Mouse (Mus musculus): Measurements from ENCODE around the gene Nbeal2. TPM values are rescaled to one million over a fixed set of nuclear protein-coding genes. Genes with fewer than 3 reads are reported as not detected.

Gene Nbeal2
- polyA plus RNA-seq, 1 experiment from 2014 or later = 4.2 TPM

DNA sequence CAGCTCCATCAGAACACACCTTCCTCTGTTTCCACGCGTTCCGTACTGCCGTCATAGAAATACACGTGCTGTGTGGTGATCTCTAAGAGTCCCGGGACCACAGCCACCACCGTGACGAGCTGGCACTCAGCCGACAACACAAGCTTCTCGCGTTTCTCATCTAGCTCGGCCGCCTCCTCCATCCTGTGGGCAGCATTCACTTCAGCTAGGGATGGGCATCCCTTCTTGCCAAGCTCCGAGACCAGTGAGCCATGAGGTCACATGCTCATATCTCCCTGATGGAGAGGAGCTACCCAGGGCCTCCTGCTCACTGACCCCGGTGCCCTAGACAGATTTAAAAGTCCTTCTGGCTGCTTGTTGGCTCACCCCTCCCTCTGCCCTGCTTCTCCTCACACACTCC, 23.8 kb downstream of the Nbeal2 start:
- no peak for ATAC-seq
- Histone ChIP-seq H3K9ac (ENCODE audit: low read depth, low read length) (no peak overlapping the region), H3K4me1 (ENCODE audit: control insufficient read depth, insufficient read depth, low read length) (peaks cover 5% of the 10 kb centered on the region), H3K36me3 (ENCODE audit: control insufficient read depth, insufficient read depth, low read length) (no peaks in the 10 kb centered on the region), H3K9me3 (ENCODE audit: control insufficient read depth, low read length) (no peaks in the 10 kb centered on the region), H3K4me2 (ENCODE audit: low read depth, low read length) (no peak overlapping the region), H3K27ac (ENCODE audit: low read length) (no peak overlapping the region), H3K4me3 (ENCODE audit: low read length) (no peak overlapping the region), H3K27me3 (replicated peaks; ENCODE audit: control insufficient read depth, insufficient read depth, low read length) (peaks cover 6% of the 10 kb centered on the region; the same call in 1 of the 2 replicates)
- WGBS = 89% methylated on average over 15 of the region's 15 CpGs

DNA sequence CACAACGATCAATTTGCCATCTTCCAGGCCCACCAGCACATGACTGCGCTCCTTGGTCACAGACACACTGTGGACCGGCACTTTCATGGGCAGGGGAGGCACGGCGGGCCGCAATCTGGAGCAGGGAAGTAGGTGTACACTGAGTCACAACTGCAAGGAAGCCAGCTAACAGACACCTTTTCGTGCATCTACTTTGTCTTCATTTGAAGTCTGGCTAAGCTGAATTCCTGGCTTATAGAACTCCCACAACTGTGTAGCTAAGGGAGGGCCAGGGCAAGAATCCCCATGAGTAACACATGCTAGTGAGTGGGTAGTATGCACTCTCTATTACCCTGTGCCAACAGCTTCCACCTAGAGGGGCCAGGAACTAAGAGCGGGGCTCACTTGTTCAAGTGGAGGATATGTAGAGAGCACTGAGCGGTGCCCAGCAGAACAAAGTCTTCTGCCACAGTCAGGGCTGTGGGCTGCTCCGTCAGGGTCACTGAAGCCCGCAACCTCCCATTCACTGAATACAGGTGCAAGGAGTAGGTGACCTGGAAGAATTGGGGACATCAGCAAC, 28.5 kb downstream of the Nbeal2 start:
- WGBS = 73% methylated on average over 11 of the region's 11 CpGs
- H3K27me3 ChIP-seq (replicated peaks; ENCODE audit: control insufficient read depth, insufficient read depth, low read length) = no peaks in the 10 kb centered on the region

DNA sequence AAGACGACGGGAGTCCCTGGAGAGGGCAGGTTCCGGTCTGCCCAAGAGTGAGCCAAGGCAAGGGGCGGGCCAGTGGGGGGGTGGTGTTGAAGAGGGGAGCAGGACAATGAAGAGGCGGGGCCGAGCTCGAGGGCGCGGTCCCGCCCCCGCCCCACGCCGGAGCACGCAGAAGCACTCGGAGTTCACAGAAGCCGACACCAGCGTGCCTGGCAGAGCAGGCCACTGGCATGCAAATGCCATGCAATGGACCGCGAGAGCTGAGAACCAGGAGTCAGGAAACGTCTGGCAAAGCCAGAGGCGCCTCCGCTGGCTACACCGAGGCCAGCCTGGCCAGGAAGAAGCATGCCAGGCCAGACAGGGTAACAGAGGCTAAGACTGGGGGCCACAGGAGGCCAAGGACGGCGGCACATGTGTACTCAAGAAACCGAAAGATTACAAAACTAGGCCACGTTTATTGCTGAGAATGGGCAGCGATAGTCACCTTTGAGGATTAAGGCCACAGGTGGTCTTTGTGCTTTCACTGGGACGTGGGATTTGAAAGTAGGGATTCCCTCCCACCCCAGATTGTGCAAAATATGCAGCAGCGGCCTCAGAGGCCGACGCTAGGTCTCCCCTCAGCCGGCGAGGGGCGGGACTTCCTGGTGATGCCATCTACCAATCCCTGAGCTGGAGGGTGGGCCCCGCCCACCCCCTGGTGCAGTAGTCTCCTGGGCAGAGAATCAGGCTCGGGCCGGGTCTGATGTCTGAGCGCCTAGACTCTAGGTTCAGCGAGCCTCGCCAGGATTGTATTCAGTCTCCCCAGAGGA, 29.4 kb downstream of the Nbeal2 start, which contains the start of gene Nradd:
Nradd (minus strand) TSS at position 92 of the 806 bp plus-strand sequence.
- Histone ChIP-seq H3K4me1 (ENCODE audit: control insufficient read depth, insufficient read depth, low read length) (peaks cover 20% of the 10 kb centered on the region), H3K9me3 (ENCODE audit: control insufficient read depth, low read length) (no peaks in the 10 kb centered on the region), H3K9ac (ENCODE audit: low read depth, low read length) (peak within 1 kb of the TSS; percentile 75), H3K27ac (ENCODE audit: low read length) (peak within 1 kb of the TSS; percentile 87), H3K4me2 (ENCODE audit: low read depth, low read length) (peak within 1 kb of the TSS; percentile 99), H3K36me3 (ENCODE audit: control insufficient read depth, insufficient read depth, low read length) (peaks cover 5% of the 10 kb centered on the region; the same call in 1 of the 2 replicates), H3K27me3 (replicated peaks; ENCODE audit: control insufficient read depth, insufficient read depth, low read length) (no peaks in the 10 kb centered on the region), H3K4me3 (ENCODE audit: low read length) (peak within 1 kb of the TSS; percentile 63)
- peak; percentile 94 for ATAC-seq
- 2% methylated on average over 41 of the region's 41 CpGs for WGBS

More for the DNA sequence above, 28.5 kb downstream of the Nbeal2 start:
- H3K4me3 ChIP-seq (ENCODE audit: low read length) = peak overlapping the region; percentile 63
- ATAC-seq = no peak
- H3K4me2 ChIP-seq (ENCODE audit: low read depth, low read length) = peak overlapping the region; percentile 99
- H3K36me3 ChIP-seq (ENCODE audit: control insufficient read depth, insufficient read depth, low read length) = no peaks in the 10 kb centered on the region; the same call in 1 of the 2 replicates
- H3K9ac ChIP-seq (ENCODE audit: low read depth, low read length) = peak overlapping the region; percentile 75
- H3K9me3 ChIP-seq (ENCODE audit: control insufficient read depth, low read length) = no peaks in the 10 kb centered on the region
- H3K4me1 ChIP-seq (ENCODE audit: control insufficient read depth, insufficient read depth, low read length) = peaks cover 20% of the 10 kb centered on the region
- no peak overlapping the region; the same call in 1 of the 2 replicates for H3K27ac ChIP-seq (ENCODE audit: low read length)

DNA sequence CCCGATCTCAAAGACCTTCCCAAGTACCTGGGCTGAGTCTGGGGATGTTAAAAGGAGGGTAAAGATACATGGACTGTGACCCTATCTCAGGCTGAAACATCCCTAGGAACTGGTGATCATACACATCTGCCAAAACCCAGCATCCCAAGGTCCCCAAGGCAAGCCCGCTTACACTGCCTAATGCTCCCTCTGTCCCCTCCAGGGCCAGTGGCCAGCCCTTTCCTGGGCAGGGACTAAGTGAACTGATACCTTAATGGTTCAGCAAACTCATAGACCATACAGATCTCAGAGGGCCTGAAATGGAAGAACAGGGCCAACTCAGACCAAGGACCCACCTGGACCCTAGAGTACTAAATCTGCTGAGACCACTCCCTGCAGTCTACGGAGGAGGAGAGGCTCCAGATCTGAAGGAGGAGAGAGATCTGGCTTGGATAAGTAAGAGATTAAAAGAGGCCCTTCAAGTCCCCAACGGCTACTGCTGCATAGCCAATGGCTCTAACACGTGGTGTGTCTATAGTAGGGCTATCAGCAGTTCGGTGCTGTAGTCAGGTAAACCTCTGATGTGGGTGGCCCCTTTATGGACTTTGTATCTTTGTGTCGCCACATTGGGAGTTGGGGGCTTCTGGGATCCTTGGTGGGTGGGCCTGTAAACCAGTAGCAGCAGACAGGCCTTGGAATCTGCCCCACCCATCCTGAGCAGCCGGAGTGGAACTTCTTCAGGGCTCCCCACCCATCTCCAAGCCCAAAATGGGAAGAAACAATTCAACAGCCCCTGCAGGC, 30.4 kb downstream of the Nbeal2 start:
- H3K27ac ChIP-seq (ENCODE audit: low read length) = peak overlapping the region; percentile 87
- peaks cover 9% of the 10 kb centered on the region; the same call in 1 of the 2 replicates for H3K36me3 ChIP-seq (ENCODE audit: control insufficient read depth, insufficient read depth, low read length)
- peak overlapping the region; percentile 63 for H3K4me3 ChIP-seq (ENCODE audit: low read length)
- peaks cover 20% of the 10 kb centered on the region for H3K4me1 ChIP-seq (ENCODE audit: control insufficient read depth, insufficient read depth, low read length)
- peak overlapping the region; percentile 99 for H3K4me2 ChIP-seq (ENCODE audit: low read depth, low read length)
- no peaks in the 10 kb centered on the region for H3K9me3 ChIP-seq (ENCODE audit: control insufficient read depth, low read length)
- ATAC-seq = peak; percentile 17
- H3K9ac ChIP-seq (ENCODE audit: low read depth, low read length) = peak overlapping the region; percentile 75
- no peaks in the 10 kb centered on the region for H3K27me3 ChIP-seq (replicated peaks; ENCODE audit: control insufficient read depth, insufficient read depth, low read length)
- 33% methylated on average over 8 of the region's 8 CpGs for WGBS

DNA sequence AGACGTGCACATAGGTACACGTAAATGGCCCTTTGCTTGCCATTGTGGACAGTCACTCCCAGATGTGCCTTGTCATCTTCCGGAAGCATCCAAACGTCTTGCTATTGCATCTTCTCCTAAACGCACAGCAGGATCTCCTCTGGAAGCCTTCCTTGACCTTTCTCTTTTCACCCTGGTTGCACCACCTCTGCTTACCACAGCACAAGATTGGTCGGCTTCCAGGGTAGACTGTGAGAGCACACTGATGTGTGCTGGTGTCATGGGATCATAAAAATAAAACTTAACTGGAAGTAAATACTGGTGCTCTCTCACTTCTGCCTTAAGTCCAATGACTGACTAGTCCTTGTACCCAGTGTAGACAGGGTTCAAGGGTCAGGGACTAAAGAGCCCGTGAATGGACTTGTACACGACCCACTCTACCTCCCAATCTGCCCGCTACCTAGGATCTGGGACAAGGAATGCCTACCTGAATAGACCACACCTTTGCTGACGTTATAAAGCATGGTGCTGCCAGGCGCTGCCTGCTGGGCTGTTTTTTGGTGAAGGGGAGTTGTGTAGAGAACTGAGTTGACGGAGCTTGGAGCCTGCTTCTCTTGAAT, 31.2 kb downstream of the Nbeal2 start:
- Histone ChIP-seq H3K27ac (ENCODE audit: low read length) (0 out of 2 replicates have a peak overlapping the region, but pooled peaks have one; percentile 87), H3K4me3 (ENCODE audit: low read length) (no peak overlapping the region), H3K4me1 (ENCODE audit: control insufficient read depth, insufficient read depth, low read length) (peaks cover 20% of the 10 kb centered on the region), H3K36me3 (ENCODE audit: control insufficient read depth, insufficient read depth, low read length) (peaks cover 14% of the 10 kb centered on the region; the same call in 1 of the 2 replicates), H3K4me2 (ENCODE audit: low read depth, low read length) (no peak overlapping the region), H3K9me3 (ENCODE audit: control insufficient read depth, low read length) (no peaks in the 10 kb centered on the region), H3K9ac (ENCODE audit: low read depth, low read length) (no peak overlapping the region), H3K27me3 (replicated peaks; ENCODE audit: control insufficient read depth, insufficient read depth, low read length) (no peaks in the 10 kb centered on the region)
- ATAC-seq = no peak
- 75% methylated on average over 12 of the region's 12 CpGs for WGBS

DNA sequence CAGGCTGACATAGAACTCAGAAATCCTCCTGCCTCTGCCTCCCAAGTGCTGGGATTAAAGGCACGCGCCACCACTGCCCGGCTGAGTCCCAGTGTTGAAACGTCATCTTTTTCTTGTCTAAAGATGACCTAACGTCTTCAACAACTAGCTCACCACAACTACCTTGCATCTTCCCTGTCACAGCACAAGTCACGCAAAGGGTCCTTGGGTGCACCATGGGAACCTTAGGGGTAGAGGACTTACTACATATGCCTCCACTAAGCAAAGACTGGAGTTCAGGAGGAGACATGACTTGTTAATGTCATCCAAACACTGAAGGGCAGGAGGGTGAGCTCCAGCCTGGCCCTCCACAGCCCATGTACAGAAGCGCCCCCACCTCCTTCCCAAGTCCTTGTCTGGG, 33.3 kb downstream of the Nbeal2 start:
- Histone ChIP-seq H3K36me3 (ENCODE audit: control insufficient read depth, insufficient read depth, low read length) (peaks cover 15% of the 10 kb centered on the region; the same call in 1 of the 2 replicates), H3K9ac (ENCODE audit: low read depth, low read length) (no peak overlapping the region), H3K4me1 (ENCODE audit: control insufficient read depth, insufficient read depth, low read length) (peaks cover 20% of the 10 kb centered on the region), H3K27ac (ENCODE audit: low read length) (no peak overlapping the region), H3K4me2 (ENCODE audit: low read depth, low read length) (no peak overlapping the region), H3K4me3 (ENCODE audit: low read length) (no peak overlapping the region), H3K9me3 (ENCODE audit: control insufficient read depth, low read length) (no peaks in the 10 kb centered on the region), H3K27me3 (replicated peaks; ENCODE audit: control insufficient read depth, insufficient read depth, low read length) (no peaks in the 10 kb centered on the region)
- 95% methylated on average over 7 of the region's 7 CpGs for WGBS
- no peak for ATAC-seq

DNA sequence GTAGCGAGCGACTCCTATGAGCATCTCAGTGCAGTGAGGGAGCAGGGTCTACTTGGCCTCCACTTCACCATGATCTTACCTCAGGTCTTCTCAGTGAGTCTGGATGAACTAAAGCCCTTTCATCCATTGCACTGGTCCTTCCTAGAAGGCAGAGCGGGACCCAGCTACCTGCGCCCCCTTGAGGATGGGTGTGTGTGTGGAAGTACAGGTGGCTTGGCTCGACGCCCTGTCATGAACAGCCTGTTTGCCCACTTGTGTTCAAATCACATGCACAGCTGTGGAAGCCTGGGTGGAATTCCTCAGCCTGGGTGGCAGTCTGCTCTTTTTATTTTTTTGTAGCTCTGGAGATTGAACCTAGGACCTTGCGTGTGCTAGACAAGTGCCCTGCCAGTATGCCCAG, 33.8 kb downstream of the Nbeal2 start:
- Histone ChIP-seq H3K9me3 (ENCODE audit: control insufficient read depth, low read length) (no peaks in the 10 kb centered on the region), H3K27me3 (replicated peaks; ENCODE audit: control insufficient read depth, insufficient read depth, low read length) (no peaks in the 10 kb centered on the region), H3K4me2 (ENCODE audit: low read depth, low read length) (no peak overlapping the region), H3K9ac (ENCODE audit: low read depth, low read length) (no peak overlapping the region), H3K4me1 (ENCODE audit: control insufficient read depth, insufficient read depth, low read length) (peaks cover 17% of the 10 kb centered on the region), H3K27ac (ENCODE audit: low read length) (no peak overlapping the region), H3K4me3 (ENCODE audit: low read length) (no peak overlapping the region), H3K36me3 (ENCODE audit: control insufficient read depth, insufficient read depth, low read length) (peaks cover 17% of the 10 kb centered on the region; the same call in 1 of the 2 replicates)
- 84% methylated on average over 7 of the region's 7 CpGs for WGBS
- no peak for ATAC-seq

DNA sequence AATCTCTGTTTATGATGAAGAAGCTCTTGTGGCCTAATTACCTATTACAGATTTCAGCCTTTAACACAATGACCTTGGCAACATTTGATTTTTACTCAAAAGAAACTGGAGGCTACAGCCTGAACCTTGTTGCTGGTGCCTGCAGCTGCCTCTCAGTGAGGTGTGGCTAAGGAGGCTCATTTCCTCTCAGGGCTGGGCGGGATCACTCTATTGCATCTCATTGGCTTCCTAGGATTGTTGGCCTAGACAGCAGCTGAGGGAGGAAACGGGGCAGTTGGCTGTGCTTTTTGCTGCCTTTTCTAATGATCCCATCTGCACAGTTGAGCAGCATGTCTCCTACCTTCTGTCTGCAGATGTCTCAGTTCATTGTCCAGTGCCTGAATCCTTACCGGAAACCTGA, 36.9 kb downstream of the Nbeal2 start:
- Histone ChIP-seq H3K9me3 (ENCODE audit: control insufficient read depth, low read length) (no peaks in the 10 kb centered on the region), H3K36me3 (ENCODE audit: control insufficient read depth, insufficient read depth, low read length) (peaks cover 21% of the 10 kb centered on the region), H3K4me1 (ENCODE audit: control insufficient read depth, insufficient read depth, low read length) (no peaks in the 10 kb centered on the region), H3K9ac (ENCODE audit: low read depth, low read length) (no peak overlapping the region), H3K4me2 (ENCODE audit: low read depth, low read length) (no peak overlapping the region), H3K27me3 (replicated peaks; ENCODE audit: control insufficient read depth, insufficient read depth, low read length) (no peaks in the 10 kb centered on the region), H3K27ac (ENCODE audit: low read length) (no peak overlapping the region), H3K4me3 (ENCODE audit: low read length) (no peak overlapping the region)
- ATAC-seq = no peak
- 66% methylated on average over 3 of the region's 3 CpGs for WGBS

DNA sequence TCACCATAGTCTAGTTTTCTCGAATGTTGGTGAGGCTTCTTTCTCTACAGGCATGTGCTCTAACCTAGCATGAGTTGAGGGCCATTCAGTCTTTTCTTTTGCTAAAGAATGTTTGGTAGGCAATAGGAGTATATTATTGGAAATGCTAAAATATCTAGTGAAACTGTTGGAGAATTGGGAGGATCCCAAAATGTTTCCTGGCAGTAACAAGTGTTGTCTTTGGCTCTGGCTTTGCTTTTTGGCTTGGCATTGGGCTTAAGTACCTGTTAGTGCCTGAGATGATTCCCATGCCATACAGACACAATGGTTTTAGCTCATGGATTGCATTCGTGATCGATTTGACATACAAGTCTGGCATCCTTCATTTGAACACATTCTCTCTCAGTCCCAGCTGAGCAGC, 42.5 kb downstream of the Nbeal2 start:
- Histone ChIP-seq H3K9ac (ENCODE audit: low read depth, low read length) (no peak overlapping the region), H3K4me2 (ENCODE audit: low read depth, low read length) (no peak overlapping the region), H3K4me1 (ENCODE audit: control insufficient read depth, insufficient read depth, low read length) (no peaks in the 10 kb centered on the region), H3K27me3 (replicated peaks; ENCODE audit: control insufficient read depth, insufficient read depth, low read length) (no peaks in the 10 kb centered on the region), H3K36me3 (ENCODE audit: control insufficient read depth, insufficient read depth, low read length) (peaks cover 7% of the 10 kb centered on the region), H3K27ac (ENCODE audit: low read length) (no peak overlapping the region), H3K9me3 (ENCODE audit: control insufficient read depth, low read length) (no peaks in the 10 kb centered on the region), H3K4me3 (ENCODE audit: low read length) (no peak overlapping the region)
- WGBS = 92% methylated on average over 3 of the region's 3 CpGs
- no peak for ATAC-seq

Measured in intestine, embryonic 16.5 days (tissue).